Mouse (Mus musculus) testis, postnatal 14 days (tissue): ENCODE results near the gene Mgme1.

ENCODE experiments used
- DNase-seq: peaks from one replicate; pipeline ENCODE4 v3.0.0; 2021; ENCODE audit warnings: low spot score

The Mgme1 gene

GRCm38 (mm10) chr2:144264398-144265119 is 5.9 kb upstream of the Mgme1 start:
- DNase-seq, result no peak

GRCm38 (mm10) chr2:144265120-144265488 is 5.4 kb upstream of the Mgme1 start:
- no peak for DNase-seq

- DNase-seq, result no peak
Measured at GRCm38 (mm10) chr2:144265916-144266683, 4.4 kb upstream of the Mgme1 start.

GRCm38 (mm10) chr2:144267004-144267730 is 3.3 kb upstream of the Mgme1 start:
- no peak for DNase-seq

GRCm38 (mm10) chr2:144267731-144268015 is 2.8 kb upstream of the Mgme1 start:
- DNase-seq, result no peak

- no peak for DNase-seq
Measured at GRCm38 (mm10) chr2:144268446-144269305, 1.8 kb upstream of the Mgme1 start.

GRCm38 (mm10) chr2:144269306-144269650 is 1.2 kb upstream of the Mgme1 start:
- no peak for DNase-seq

GRCm38 (mm10) chr2:144269679-144270475 is 586 bp upstream of the Mgme1 start:
- no peak for DNase-seq

- no peak for DNase-seq
Measured at GRCm38 (mm10) chr2:144272088-144272487, 1.6 kb downstream of the Mgme1 start.

GRCm38 (mm10) chr2:144274741-144275140 is 4.3 kb downstream of the Mgme1 start:
- no peak for DNase-seq

GRCm38 (mm10) chr2:144276885-144277284 is 6.4 kb downstream of the Mgme1 start:
- DNase-seq, result no peak

GRCm38 (mm10) chr2:144279742-144280141 is 9.3 kb downstream of the Mgme1 start:
- peak; percentile 78 for DNase-seq

GRCm38 (mm10) chr2:144280568-144280967 is 10.1 kb downstream of the Mgme1 start:
- no peak for DNase-seq

GRCm38 (mm10) chr2:144281417-144281816 is 11.0 kb downstream of the Mgme1 start:
- DNase-seq, result no peak

- DNase-seq, result no peak
Measured at GRCm38 (mm10) chr2:144290321-144290720, 19.9 kb downstream of the Mgme1 start.

GRCm38 (mm10) chr2:144291600-144292305 is 21.3 kb downstream of the Mgme1 start:
- no peak for DNase-seq

- DNase-seq, result no peak
Measured at GRCm38 (mm10) chr2:144295145-144295735, 24.8 kb downstream of the Mgme1 start.

GRCm38 (mm10) chr2:144299749-144300669 is 29.5 kb downstream of the Mgme1 start:
- no peak for DNase-seq

- no peak for DNase-seq
Measured at GRCm38 (mm10) chr2:144301101-144301500, 30.6 kb downstream of the Mgme1 start.
